Mouse (Mus musculus) hindbrain, embryonic 10.5 days (tissue): ENCODE measurements around the gene Bcl2l13. TPM values are rescaled to one million over a fixed set of nuclear protein-coding genes. Genes with fewer than 3 reads are reported as not detected.
A peak's percentile ranks its signal among the peaks of the same experiment; 100 is the strongest.
"Not testable (repeated sequence)": the region's sequence is repeated elsewhere in the genome, so short reads cannot be mapped to it uniquely, and the experiment has no call there.

Experiments used
- DNase-seq: peaks from one replicate; pipeline ENCODE4 v3.0.0-alpha.2; 2017; ENCODE audit warnings: low spot score
- H3K27ac ChIP-seq: fragments of 300-500 bp; sonication (generic); 2 replicates; pipeline ENCODE4 v1.5.1; 2016; ENCODE audit warnings: mild to moderate bottlenecking, moderate library complexity
- H3K27me3 ChIP-seq: fragments of 300-500 bp; sonication (generic); 2 replicates; pipeline ENCODE4 v1.6.1; 2016; ENCODE audit warnings: mild to moderate bottlenecking; ENCODE audit not compliant: poor library complexity, insufficient read depth, severe bottlenecking
- H3K36me3 ChIP-seq: fragments of 300-500 bp; sonication (generic); 2 replicates; pipeline ENCODE4 v1.6.1; 2016; ENCODE audit warnings: mild to moderate bottlenecking, moderate library complexity
- H3K4me1 ChIP-seq: fragments of 300-500 bp; sonication (generic); replicated peaks from 2 replicates; pipeline ENCODE4 v1.6.1; 2016; ENCODE audit warnings: mild to moderate bottlenecking
- H3K4me3 ChIP-seq: fragments of 300-500 bp; sonication (generic); 2 replicates; pipeline ENCODE4 v1.5.1; 2016; ENCODE audit warnings: mild to moderate bottlenecking, moderate library complexity
- H3K9me3 ChIP-seq: fragments of 300-500 bp; sonication (generic); 2 replicates; pipeline ENCODE4 v1.6.1; 2016; ENCODE audit warnings: mild to moderate bottlenecking, moderate library complexity
- WGBS: fragments of 180-500 bp; shearing (Covaris S2); methylation state at CpG from one replicate; pipeline ENCODE4 v1.1.7; 2016; 5-methylcytosine and 5-hydroxymethylcytosine counted together
- polyA plus RNA-seq: library from polyadenylated mRNA; unstranded; fragments of >200 nt; fragmentation: Nextera tagmentation; extraction: Ambion mirVana; gene quantifications from 2 replicates; pipeline ENCODE4 v1.2.1, GENCODE M21; 2016

Gene Bcl2l13
- polyA plus RNA-seq, 1 experiment from 2014 or later = 41.3 TPM

DNA sequence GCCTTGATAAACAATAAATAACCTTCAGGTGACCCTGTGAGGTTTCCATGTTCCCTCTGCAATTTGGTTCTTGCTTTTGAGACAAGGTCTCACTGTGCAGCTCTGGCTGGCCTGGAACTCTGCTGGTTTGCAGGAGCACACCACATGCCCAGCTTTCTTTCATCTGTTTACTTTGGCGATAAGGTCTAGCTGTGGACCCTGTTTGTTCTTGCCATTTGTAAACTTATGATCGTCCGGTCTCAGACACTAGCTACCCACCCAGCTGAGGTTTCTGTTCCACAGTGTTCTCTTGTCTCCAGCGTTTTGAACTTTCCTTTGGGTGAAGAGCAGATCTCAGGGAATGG lies 28.3 kb upstream of the Bcl2l13 start:
- Histone ChIP-seq H3K9me3 (no peaks in the 10 kb centered on the region), H3K4me1 (no peaks in the 10 kb centered on the region), H3K27me3 (no peaks in the 10 kb centered on the region), H3K36me3 (peaks cover 96% of the 10 kb centered on the region), H3K27ac (no peak overlapping the region), H3K4me3 (no peak overlapping the region)
- no peak for DNase-seq
- WGBS = 98% methylated on average over 4 of the region's 4 CpGs

DNA sequence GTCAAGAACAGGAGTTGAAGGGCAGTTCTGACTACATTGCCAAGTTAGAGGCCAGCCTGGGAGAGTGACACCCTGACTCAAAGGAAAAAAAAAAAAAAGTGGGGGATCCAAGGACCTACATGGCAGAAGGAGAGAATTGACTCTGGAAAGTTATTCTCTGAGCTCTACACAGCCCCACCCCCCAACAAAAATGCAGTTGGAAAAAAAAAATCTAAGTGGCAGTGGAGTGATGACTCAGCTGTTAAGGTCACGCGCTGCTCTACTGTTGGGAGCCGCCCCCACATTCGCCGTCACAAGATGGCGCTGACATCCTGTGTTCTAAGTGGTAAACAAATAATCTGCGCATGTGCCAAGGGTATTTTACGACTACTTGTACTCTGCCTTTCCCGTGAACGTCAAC lies 24.0 kb upstream of the Bcl2l13 start:
- not testable (repeated sequence) for H3K9me3 ChIP-seq, H3K27me3 ChIP-seq, H3K4me1 ChIP-seq, H3K27ac ChIP-seq, DNase-seq, H3K4me3 ChIP-seq
- 98% methylated on average over 10 of the region's 10 CpGs for WGBS
- H3K36me3 ChIP-seq = peaks cover 55% of the 10 kb centered on the region

DNA sequence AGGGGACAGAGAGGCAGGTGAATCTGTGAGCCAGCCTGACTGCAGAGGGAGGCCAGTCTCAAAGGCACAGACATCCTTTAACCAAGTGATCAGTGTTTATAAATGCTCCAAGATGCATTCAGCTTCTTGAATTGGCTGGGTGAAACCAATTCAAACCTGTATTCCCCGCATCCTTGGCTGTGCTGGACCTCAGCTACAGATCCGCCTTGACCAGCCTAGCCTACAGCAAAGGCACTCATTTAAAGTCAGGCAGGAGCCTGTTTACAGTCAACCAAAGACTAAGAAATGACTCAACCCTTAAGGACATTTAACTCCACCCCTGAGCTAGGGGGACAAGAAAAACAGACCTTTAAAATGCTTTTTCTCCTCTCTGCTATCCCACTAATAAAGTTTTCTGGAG lies 16.7 kb upstream of the Bcl2l13 start:
- Histone ChIP-seq H3K27ac (no peak overlapping the region), H3K4me3 (no peak overlapping the region), H3K9me3 (peaks cover 8% of the 10 kb centered on the region), H3K36me3 (peaks cover 31% of the 10 kb centered on the region), H3K27me3 (no peaks in the 10 kb centered on the region), H3K4me1 (peaks cover 13% of the 10 kb centered on the region)
- DNase-seq = no peak
- WGBS = 97% methylated on average over 2 of the region's 2 CpGs

DNA sequence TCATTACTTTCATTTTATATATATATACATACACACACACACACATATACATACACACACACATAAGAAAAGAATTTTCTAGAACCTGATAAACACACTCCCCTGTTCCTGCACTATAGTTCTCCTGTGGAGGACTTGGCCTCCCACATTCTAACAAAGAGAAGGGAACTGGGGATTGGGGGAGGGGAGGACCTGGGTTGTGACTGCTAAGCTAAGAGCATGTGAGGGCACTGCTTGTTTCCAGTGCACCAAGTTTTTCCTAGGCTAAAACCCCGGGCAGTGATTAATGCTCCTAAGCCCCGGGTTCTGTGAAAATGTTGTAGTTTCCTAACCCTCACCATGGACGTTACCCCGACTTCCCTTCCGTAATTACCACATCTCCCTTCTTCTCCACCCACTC lies 15.9 kb upstream of the Bcl2l13 start:
- Histone ChIP-seq H3K27ac (no peak overlapping the region), H3K9me3 (peaks cover 8% of the 10 kb centered on the region), H3K36me3 (peaks cover 31% of the 10 kb centered on the region), H3K4me3 (no peak overlapping the region), H3K4me1 (peaks cover 13% of the 10 kb centered on the region), H3K27me3 (no peaks in the 10 kb centered on the region)
- DNase-seq = no peak
- 91% methylated on average over 5 of the region's 5 CpGs for WGBS

DNA sequence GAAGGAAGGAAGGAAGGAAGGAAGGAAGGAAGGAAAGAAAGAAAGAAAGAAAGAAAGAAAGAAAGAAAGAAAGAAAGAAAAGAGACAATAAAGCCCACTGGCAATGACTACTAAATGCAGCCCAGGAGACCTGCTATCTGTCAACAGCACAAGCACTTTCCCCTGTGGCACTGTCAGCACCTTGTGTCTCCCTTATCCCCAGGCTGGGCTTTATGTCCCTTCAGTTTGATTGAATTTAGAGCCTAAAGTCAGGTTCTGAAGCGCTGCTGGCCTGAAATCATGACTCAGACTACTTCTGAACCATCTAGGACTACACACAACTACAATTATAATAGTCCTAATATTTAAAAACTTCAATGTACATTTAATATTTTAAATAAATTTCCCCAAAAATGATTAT lies 15.1 kb upstream of the Bcl2l13 start:
- H3K27ac ChIP-seq = no peak overlapping the region
- peaks cover 31% of the 10 kb centered on the region for H3K36me3 ChIP-seq
- H3K4me1 ChIP-seq = peaks cover 13% of the 10 kb centered on the region
- H3K4me3 ChIP-seq = peak overlapping the region; percentile 86; the same call in 1 of the 2 replicates
- peaks cover 8% of the 10 kb centered on the region for H3K9me3 ChIP-seq
- DNase-seq = no peak
- 92% methylated on average over 1 of the region's 1 CpGs for WGBS
- no peaks in the 10 kb centered on the region for H3K27me3 ChIP-seq

DNA sequence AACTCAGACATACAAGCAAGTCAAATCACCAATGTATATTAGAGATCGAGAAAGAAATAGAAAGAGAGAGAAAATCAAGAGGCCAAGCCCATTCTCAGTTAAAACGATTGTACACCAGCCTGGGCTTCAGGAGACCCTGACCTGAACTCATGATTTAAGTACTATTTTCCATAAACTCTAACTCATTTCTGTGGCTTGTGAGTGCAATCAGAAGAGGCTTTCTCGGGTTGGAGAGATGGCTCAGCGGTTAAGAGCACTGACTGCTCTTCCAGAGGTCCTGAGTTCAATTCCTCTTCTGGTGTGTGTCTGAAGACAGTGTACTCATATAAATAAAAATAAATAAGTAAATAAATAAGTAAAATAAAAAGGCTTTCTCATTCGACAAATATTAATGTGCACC lies 14.3 kb upstream of the Bcl2l13 start:
- WGBS = 54% methylated on average over 5 of the region's 5 CpGs
- no peaks in the 10 kb centered on the region for H3K27me3 ChIP-seq
- peaks cover 8% of the 10 kb centered on the region for H3K9me3 ChIP-seq
- peaks cover 31% of the 10 kb centered on the region for H3K36me3 ChIP-seq
- H3K27ac ChIP-seq = peak overlapping the region; percentile 85; the same call in 1 of the 2 replicates
- H3K4me3 ChIP-seq = peak overlapping the region; percentile 86
- no peak for DNase-seq
- H3K4me1 ChIP-seq = peaks cover 13% of the 10 kb centered on the region

DNA sequence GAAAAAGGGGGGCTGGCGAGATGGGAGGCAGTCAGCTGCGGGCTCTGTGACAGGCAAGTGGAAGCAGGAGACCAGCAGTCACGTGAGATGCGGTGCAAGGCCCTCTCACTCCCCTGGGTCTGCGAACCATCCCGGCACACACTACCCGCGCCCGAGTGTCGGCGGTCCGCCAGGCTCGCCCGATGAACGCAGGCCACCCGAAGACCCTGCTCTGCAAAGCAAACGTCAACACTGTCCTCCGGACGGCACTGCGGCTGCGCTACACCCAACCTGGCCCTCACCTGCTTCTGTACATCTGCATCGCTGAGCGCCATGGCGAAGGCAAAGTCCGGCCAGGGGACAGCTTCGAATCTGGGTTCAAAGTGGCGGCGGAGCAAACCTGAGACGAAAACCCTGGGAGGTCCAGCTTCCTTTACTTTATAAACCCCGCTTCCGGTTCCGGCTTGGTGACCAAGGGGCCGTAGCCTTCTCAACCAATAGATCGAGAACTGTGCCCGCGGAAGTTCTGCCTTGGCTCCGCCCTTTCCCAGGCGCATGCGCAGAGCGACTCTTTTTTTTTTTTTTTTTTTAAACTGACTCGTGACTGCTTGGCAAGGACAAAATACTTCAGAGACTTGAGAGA lies 13.6 kb upstream of the Bcl2l13 start, which contains the start of gene Atp6v1e1:
Gene Atp6v1e1, minus strand, starts transcription at position 487 of the 622 bp plus-strand sequence.
- H3K27me3 ChIP-seq = no peaks in the 10 kb centered on the region
- peak within 1 kb of the TSS; percentile 85 for H3K27ac ChIP-seq
- H3K36me3 ChIP-seq = peaks cover 26% of the 10 kb centered on the region
- peaks cover 5% of the 10 kb centered on the region for H3K9me3 ChIP-seq
- peak; percentile 95 for DNase-seq
- peaks cover 13% of the 10 kb centered on the region for H3K4me1 ChIP-seq
- under 1% methylated on average over 41 of the region's 41 CpGs for WGBS
- peak within 1 kb of the TSS; percentile 86 for H3K4me3 ChIP-seq

DNA sequence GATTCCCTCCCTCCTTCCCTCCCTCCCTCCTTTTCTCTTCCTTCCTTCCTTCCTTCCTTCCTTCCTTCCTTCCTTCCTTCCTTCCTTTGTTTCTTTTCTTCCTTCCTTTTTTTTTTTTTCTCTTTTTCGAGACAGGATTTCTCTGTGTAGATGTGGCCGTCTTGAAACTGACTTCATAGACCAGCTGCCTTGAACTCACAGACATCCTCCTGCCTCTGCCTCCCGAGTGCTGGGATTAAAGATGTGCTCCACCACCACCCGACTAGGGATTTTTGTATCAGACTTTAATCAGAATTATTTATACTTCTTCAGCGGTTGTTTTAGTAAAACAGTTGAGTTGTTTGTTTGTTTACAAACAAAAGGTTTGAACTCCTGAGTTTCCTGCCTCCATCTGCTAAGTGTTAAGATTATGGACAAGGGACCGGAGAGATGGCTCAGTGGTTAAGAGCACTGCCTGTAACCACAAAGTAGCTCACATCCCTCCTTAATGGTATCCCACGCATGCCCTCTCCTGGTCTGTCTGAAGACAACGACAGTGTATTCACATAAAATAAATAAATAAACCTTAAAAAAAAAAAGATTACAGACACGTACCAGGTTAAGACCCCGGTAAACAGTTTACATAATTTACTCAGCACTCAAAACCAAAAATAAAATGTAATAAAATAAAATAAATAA lies 12.9 kb upstream of the Bcl2l13 start:
- 77% methylated on average over 10 of the region's 10 CpGs for WGBS
- Histone ChIP-seq H3K4me1 (peaks cover 13% of the 10 kb centered on the region), H3K9me3 (no peaks in the 10 kb centered on the region), H3K36me3 (peaks cover 19% of the 10 kb centered on the region), H3K27me3 (no peaks in the 10 kb centered on the region), H3K27ac (peak overlapping the region; percentile 66), H3K4me3 (peak overlapping the region; percentile 86; the same call in 1 of the 2 replicates)
- DNase-seq = no peak

DNA sequence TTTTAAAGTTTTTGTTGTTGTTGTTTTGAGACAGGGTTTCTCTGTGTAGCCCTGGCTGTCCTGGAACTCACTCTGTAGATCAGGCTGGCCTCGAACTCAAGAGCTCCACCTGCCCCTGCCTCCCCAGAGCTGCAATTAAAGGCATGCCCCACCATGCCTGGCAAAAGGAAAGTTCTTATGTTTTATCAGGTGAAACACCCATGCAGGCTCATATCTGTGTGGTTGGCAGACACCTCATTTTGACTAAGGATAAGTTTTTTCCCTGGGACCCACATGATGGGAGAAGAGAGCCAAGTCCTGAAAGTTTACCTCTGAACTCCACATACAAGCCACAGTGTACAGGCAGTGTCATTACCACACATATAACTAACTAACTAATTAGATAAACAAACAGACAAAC lies 6.0 kb upstream of the Bcl2l13 start:
- Histone ChIP-seq H3K9me3 (no peaks in the 10 kb centered on the region), H3K36me3 (no peaks in the 10 kb centered on the region), H3K4me1 (no peaks in the 10 kb centered on the region), H3K27me3 (no peaks in the 10 kb centered on the region), H3K27ac (no peak overlapping the region), H3K4me3 (no peak overlapping the region)
- no peak for DNase-seq
- 60% methylated on average over 1 of the region's 1 CpGs for WGBS

DNA sequence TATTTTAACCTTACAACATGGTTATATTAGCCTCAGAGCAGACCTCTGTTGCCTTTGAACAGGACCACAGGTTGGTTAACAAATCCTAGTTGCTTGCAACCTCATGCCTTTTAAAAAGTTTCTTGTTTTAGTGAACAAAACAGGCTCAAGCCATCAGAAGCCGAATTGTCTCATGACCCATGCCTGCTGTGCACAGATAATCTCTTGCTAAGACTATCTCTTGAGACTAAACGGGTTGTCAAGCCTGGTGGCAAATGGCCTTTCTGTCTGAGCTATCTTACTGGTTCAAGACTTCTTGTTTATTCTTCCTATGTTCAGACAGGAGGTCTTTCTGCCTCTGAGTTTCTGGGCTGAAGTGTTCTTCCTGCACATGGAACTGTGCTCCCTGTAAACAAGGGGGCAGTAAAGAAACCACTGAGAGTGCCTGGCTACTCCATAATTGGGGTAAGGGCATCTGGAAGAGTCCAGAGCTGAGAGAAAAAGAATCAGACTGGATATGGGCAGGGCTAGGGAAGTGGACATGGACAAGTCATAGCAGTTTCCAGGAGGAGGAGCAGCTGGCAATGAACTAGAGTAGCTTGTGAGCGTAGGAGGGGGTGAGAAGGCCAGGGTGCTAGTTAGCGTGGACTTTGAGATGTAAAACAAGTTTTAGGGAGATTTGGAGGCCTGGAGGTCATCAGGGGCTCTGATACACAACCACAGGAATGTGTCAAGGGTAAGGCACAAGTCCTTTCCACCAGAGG lies 5.0 kb upstream of the Bcl2l13 start:
- Histone ChIP-seq H3K9me3 (no peaks in the 10 kb centered on the region), H3K27me3 (no peaks in the 10 kb centered on the region), H3K4me3 (no peak overlapping the region), H3K27ac (0 out of 2 replicates have a peak overlapping the region, but pooled peaks have one; percentile 24), H3K36me3 (no peaks in the 10 kb centered on the region), H3K4me1 (0 out of 2 replicates have a peak, but pooled peaks cover 4% of the 10 kb centered on the region)
- no peak for DNase-seq
- WGBS = 75% methylated on average over 4 of the region's 4 CpGs

DNA sequence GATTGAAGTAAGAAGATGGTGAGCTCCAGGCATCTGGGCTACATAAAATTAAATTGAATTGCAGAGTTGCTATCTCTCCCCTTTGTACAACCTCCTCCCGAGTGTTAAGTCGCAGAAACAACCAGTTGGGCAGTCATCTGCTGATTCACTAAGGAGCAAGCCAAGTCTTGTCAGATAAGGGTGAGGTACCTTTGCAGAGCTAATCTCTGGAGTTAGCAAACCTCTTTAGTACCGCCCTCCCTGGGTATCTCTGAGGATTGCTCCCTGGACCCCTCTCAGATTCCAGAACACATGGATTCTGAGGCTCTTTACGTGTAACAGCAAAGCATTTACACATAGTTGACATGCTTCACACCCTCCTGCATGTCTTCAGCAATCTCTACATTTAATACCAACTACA lies 3.9 kb upstream of the Bcl2l13 start:
- H3K9me3 ChIP-seq = no peaks in the 10 kb centered on the region
- peaks cover 12% of the 10 kb centered on the region for H3K4me1 ChIP-seq
- no peaks in the 10 kb centered on the region for H3K27me3 ChIP-seq
- no peak for DNase-seq
- H3K27ac ChIP-seq = no peak overlapping the region
- no peak overlapping the region for H3K4me3 ChIP-seq
- WGBS = 71% methylated on average over 4 of the region's 4 CpGs
- no peaks in the 10 kb centered on the region for H3K36me3 ChIP-seq

DNA sequence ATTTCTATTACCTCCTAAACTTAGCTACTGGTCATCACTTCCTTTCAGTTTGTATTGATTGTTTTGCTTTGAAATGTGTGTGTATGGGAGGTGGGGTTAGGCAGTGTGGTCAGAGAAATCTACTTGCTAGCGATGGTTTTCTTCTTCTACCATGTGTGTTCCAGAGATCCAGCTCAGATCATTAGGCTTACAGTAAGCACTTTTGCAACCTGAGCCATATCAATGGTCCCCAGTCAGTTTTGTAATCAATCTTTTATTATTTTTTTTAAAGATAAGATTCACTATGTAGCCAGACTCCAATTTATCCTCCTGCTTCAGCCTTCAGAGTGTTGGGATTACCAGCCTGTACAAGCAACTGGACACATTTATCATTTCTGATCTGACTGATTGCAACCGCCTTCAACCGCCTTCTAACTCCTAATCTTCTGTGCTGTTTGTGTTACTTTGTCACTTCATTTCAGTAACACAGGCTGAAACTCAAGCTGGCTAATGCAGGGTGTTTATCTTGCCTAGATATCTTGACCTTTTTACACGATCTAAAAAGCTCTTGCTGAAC lies 1.2 kb upstream of the Bcl2l13 start:
- peaks cover 18% of the 10 kb centered on the region for H3K4me1 ChIP-seq
- no peak overlapping the region for H3K4me3 ChIP-seq
- H3K27ac ChIP-seq = no peak overlapping the region
- H3K36me3 ChIP-seq = peaks cover 13% of the 10 kb centered on the region
- H3K9me3 ChIP-seq = 0 out of 2 replicates have a peak, but pooled peaks cover 4% of the 10 kb centered on the region
- no peaks in the 10 kb centered on the region for H3K27me3 ChIP-seq
- no peak for DNase-seq
- WGBS = 92% methylated on average over 4 of the region's 4 CpGs
